Mouse (Mus musculus) stomach, postnatal 0 days (tissue): ENCODE data around the gene Zfp414.

Experiments
- CTCF ChIP-seq: IDR thresholded peaks from 2 replicates; pipeline ENCODE4 v1.5.1; 2016; ENCODE audit warnings: antibody characterized with exemption, low read depth, mild to moderate bottlenecking, moderate library complexity
- EP300 ChIP-seq: optimal IDR thresholded peaks from 2 replicates; pipeline ENCODE3; 2016; ENCODE audit warnings: antibody characterized with exemption

GRCm38 (mm10) chr17:33644068-33644467 is 15.2 kb downstream of the Zfp414 start:
- no peak for TF ChIP-seq CTCF
- no peak for TF ChIP-seq EP300
